ENCODE assay signal across 8 mouse cellular contexts in genomic region chr10:83634461-83634860, GRCm38 (mm10). TPM values are rescaled to one million over a fixed set of nuclear protein-coding genes. Genes with fewer than 3 reads are reported as not detected.
DNase-seq lines count a peak whose midpoint lies in the region; ATAC-seq and TF ChIP-seq lines count a peak whose summit lies in the region.

No protein-coding gene starts in this region.

- peaks cover 14% of the 10 kb centered on the region for H3K36me3 ChIP-seq in stomach, embryonic 14.5 days (ENCODE audit: control insufficient read depth, insufficient read depth, low read length)
- no peaks in the 10 kb centered on the region; the same call in 1 of the 2 replicates for H3K36me3 ChIP-seq in stomach, postnatal 0 days (ENCODE audit: control insufficient read depth, insufficient read depth, low read length)
- H3K36me3 ChIP-seq in hindbrain, embryonic 14.5 days (replicated peaks; ENCODE audit: control insufficient read depth, insufficient read depth), result no peaks in the 10 kb centered on the region; the same call in 1 of the 2 replicates
- peaks cover 27% of the 10 kb centered on the region for H3K36me3 ChIP-seq in intestine, postnatal 0 days (ENCODE audit: control insufficient read depth, insufficient read depth)

- H3K9ac ChIP-seq in stomach, embryonic 14.5 days (replicated peaks; ENCODE audit: low read depth, low read length), result no peak overlapping the region
- no peak overlapping the region for H3K9ac ChIP-seq in stomach, postnatal 0 days (ENCODE audit: low read length)
- H3K9ac ChIP-seq in hindbrain, embryonic 14.5 days, result no peak overlapping the region
- H3K9ac ChIP-seq in intestine, postnatal 0 days (ENCODE audit: low read depth, low read length), result no peak overlapping the region

- ATAC-seq in stomach, embryonic 14.5 days (ENCODE audit: insufficient number of reproducible peaks, insufficient read depth, low FRiP score, low read depth), result 0 out of 2 replicates have a peak, but pooled peaks have one; percentile 42
- no peak for ATAC-seq in stomach, postnatal 0 days (ENCODE audit: low FRiP score, low TSS enrichment)
- ATAC-seq in hindbrain, embryonic 14.5 days (ENCODE audit: low FRiP score), result no peak
- ATAC-seq in megakaryocyte-erythroid progenitor cell, adult 5-6 weeks (replicated peaks; ENCODE audit: low FRiP score, low TSS enrichment, poor library complexity, severe bottlenecking), result no peak
- ATAC-seq in intestine, postnatal 0 days, result no peak

- no peak overlapping the region for H3K4me2 ChIP-seq in stomach, embryonic 14.5 days (replicated peaks; ENCODE audit: low read depth, low read length)
- H3K4me2 ChIP-seq in stomach, postnatal 0 days (replicated peaks; ENCODE audit: low read depth), result no peak overlapping the region
- no peak overlapping the region for H3K4me2 ChIP-seq in hindbrain, embryonic 14.5 days (replicated peaks)
- H3K4me2 ChIP-seq in intestine, postnatal 0 days (replicated peaks; ENCODE audit: low read depth), result no peak overlapping the region

- peaks cover 13% of the 10 kb centered on the region; the same call in 1 of the 2 replicates for H3K4me1 ChIP-seq in stomach, embryonic 14.5 days (ENCODE audit: control insufficient read depth, insufficient read depth, low read length)
- no peaks in the 10 kb centered on the region for H3K4me1 ChIP-seq in stomach, postnatal 0 days (replicated peaks; ENCODE audit: control insufficient read depth, insufficient read depth)
- H3K4me1 ChIP-seq in hindbrain, embryonic 14.5 days (replicated peaks; ENCODE audit: control insufficient read depth, insufficient read depth, low read length), result peaks cover 8% of the 10 kb centered on the region; the same call in 1 of the 2 replicates
- no peaks in the 10 kb centered on the region for H3K4me1 ChIP-seq in intestine, postnatal 0 days (replicated peaks; ENCODE audit: control insufficient read depth, insufficient read depth, low read length)

- no peaks in the 10 kb centered on the region for H3K9me3 ChIP-seq in stomach, embryonic 14.5 days (ENCODE audit: control insufficient read depth, low read depth, low read length)
- H3K9me3 ChIP-seq in stomach, postnatal 0 days (ENCODE audit: control insufficient read depth, low read length), result no peaks in the 10 kb centered on the region
- H3K9me3 ChIP-seq in hindbrain, embryonic 14.5 days (ENCODE audit: control insufficient read depth, low read length), result no peaks in the 10 kb centered on the region
- no peaks in the 10 kb centered on the region for H3K9me3 ChIP-seq in intestine, postnatal 0 days (ENCODE audit: control insufficient read depth)

- TF ChIP-seq CTCF in gastrocnemius, adult 2 months (IDR thresholded peaks at IDR 0.05), result no peak
- no peak for TF ChIP-seq CTCF in stomach, postnatal 0 days (IDR thresholded peaks at IDR 0.05; ENCODE audit: low read depth)
- TF ChIP-seq CTCF in intestine, postnatal 0 days (IDR thresholded peaks at IDR 0.05; ENCODE audit: low read depth), result no peak

- WGBS in stomach, embryonic 14.5 days, result 16% methylated on average over 5 of the region's 5 CpGs
- WGBS in stomach, postnatal 0 days, result 22% methylated on average over 5 of the region's 5 CpGs
- WGBS in hindbrain, embryonic 14.5 days, result 31% methylated on average over 5 of the region's 5 CpGs
- WGBS in intestine, postnatal 0 days, result 29% methylated on average over 5 of the region's 5 CpGs

- no peaks in the 10 kb centered on the region for H3K27me3 ChIP-seq in stomach, embryonic 14.5 days (ENCODE audit: control insufficient read depth, insufficient read depth, low read length)
- H3K27me3 ChIP-seq in stomach, postnatal 0 days (ENCODE audit: control insufficient read depth, insufficient read depth, low read length), result no peaks in the 10 kb centered on the region
- no peaks in the 10 kb centered on the region for H3K27me3 ChIP-seq in hindbrain, embryonic 14.5 days (ENCODE audit: control insufficient read depth, insufficient read depth, low read length)
- no peaks in the 10 kb centered on the region for H3K27me3 ChIP-seq in intestine, postnatal 0 days (replicated peaks; ENCODE audit: control insufficient read depth, insufficient read depth, low read length)

- intact Hi-C loops in gastrocnemius, adult 2 months (cut with DNase I), result no loop called here

- no peak overlapping the region for H3K4me3 ChIP-seq in gastrocnemius, adult 2 months
- no peak overlapping the region for H3K4me3 ChIP-seq in stomach, embryonic 14.5 days (ENCODE audit: low read depth, low read length)
- H3K4me3 ChIP-seq in stomach, postnatal 0 days (ENCODE audit: low read depth, low read length), result no peak overlapping the region
- H3K4me3 ChIP-seq in hindbrain, embryonic 14.5 days (replicated peaks; ENCODE audit: low read length), result no peak overlapping the region
- no peak overlapping the region for H3K4me3 ChIP-seq in intestine, postnatal 0 days (ENCODE audit: low read depth, low read length)

- peak; percentile 40 for DNase-seq in gastrocnemius, adult 2 months
- DNase-seq in gastrocnemius, postnatal 4 days (ENCODE audit: low spot score in 2 of 2), result no peak
- DNase-seq in stomach, postnatal 0 days (ENCODE audit: low spot score), result no peak
- DNase-seq in hindbrain, embryonic 14.5 days (ENCODE audit: low spot score), result peak; percentile 39
- DNase-seq in naive thymus-derived CD4-positive, alpha-beta T cell, adult 2 months (ENCODE audit: low read depth), result peak; percentile 36

- H3K27ac ChIP-seq in gastrocnemius, adult 2 months, result peak overlapping the region; percentile 28; the same call in 1 of the 2 replicates
- H3K27ac ChIP-seq in stomach, embryonic 14.5 days (ENCODE audit: low read length), result no peak overlapping the region
- no peak overlapping the region for H3K27ac ChIP-seq in stomach, postnatal 0 days (replicated peaks)
- no peak overlapping the region for H3K27ac ChIP-seq in hindbrain, embryonic 14.5 days
- no peak overlapping the region for H3K27ac ChIP-seq in intestine, postnatal 0 days (ENCODE audit: low read depth, low read length)

- TF ChIP-seq EP300 in stomach, postnatal 0 days (optimal IDR thresholded peaks at IDR 0.05), result no peak

RNA-seq across cellular contexts. Expression of gene Appl2, which starts 14.1 kb away (rescaled TPM):
- total RNA-seq in gastrocnemius, adult 2 months (2021), result 10 to 100 TPM; 19.3 to 21.0 TPM
- total RNA-seq in gastrocnemius, postnatal 4 days (2021), result 10 to 100 TPM; 32.8 to 45.6 TPM
- polyA plus RNA-seq in stomach, embryonic 14.5 days (2014; fragmentation: Nextera tagmentation; extraction: Ambion mirVana), result 54.0 and 64.6 TPM in 2 replicates
- 34.3 and 35.8 TPM in 2 replicates for polyA plus RNA-seq in stomach, postnatal 0 days (2015; fragmentation: Nextera tagmentation; extraction: Ambion mirVana)
- 37.1 and 39.9 TPM in 2 replicates for polyA plus RNA-seq in hindbrain, embryonic 14.5 days (2014; fragmentation: Nextera tagmentation; extraction: Ambion mirVana)
- total RNA-seq in megakaryocyte-erythroid progenitor cell, adult 5-6 weeks (2014; fragmentation: Nextera tagmentation), result 1.8 and 5.4 TPM in 2 replicates
- total RNA-seq in megakaryocyte-erythroid progenitor cell, adult 5-6 weeks (2017), result 5.8 TPM in 1 of 2 replicates, not detected in the other
- polyA plus RNA-seq in intestine, postnatal 0 days (2015; fragmentation: Nextera tagmentation; extraction: Ambion mirVana), result 27.5 and 28.3 TPM in 2 replicates

Comparison
In these comparisons a context has a peak if more than half of its experiments do, and no peak if none do; other contexts are left out.
1. DNase-seq: peak in gastrocnemius, adult 2 months (single experiment), hindbrain, embryonic 14.5 days (single experiment) and naive thymus-derived CD4-positive, alpha-beta T cell, adult 2 months (single experiment); none in gastrocnemius, postnatal 4 days (0 of 2) and stomach, postnatal 0 days (single experiment).